Mouse (Mus musculus) hindbrain, embryonic 12.5 days (tissue): ENCODE data around the gene Sdk2. TPM values are rescaled to one million over a fixed set of nuclear protein-coding genes. Genes with fewer than 3 reads are reported as not detected.
A peak's percentile ranks its signal among the peaks of the same experiment; 100 is the strongest.

Experiments
- ATAC-seq: fragments of 200-750 bp; cut with Nextera tagmentation; 2 replicates; pipeline ENCODE4 v1.8.0; 2017; ENCODE audit warnings: moderate TSS enrichment; ENCODE audit not compliant: low FRiP score
- H3K27ac ChIP-seq: fragments of 300-500 bp; sonication (generic); 2 replicates; pipeline ENCODE4 v1.5.1; 2016; ENCODE audit warnings: mild to moderate bottlenecking
- H3K27me3 ChIP-seq: fragments of 300-500 bp; sonication (generic); 2 replicates; pipeline ENCODE4 v1.6.1; 2016; ENCODE audit warnings: mild to moderate bottlenecking
- H3K36me3 ChIP-seq: fragments of 300-500 bp; sonication (generic); 2 replicates; pipeline ENCODE4 v1.6.1; 2016; ENCODE audit warnings: mild to moderate bottlenecking
- H3K4me1 ChIP-seq: fragments of 300-500 bp; sonication (generic); 2 replicates; pipeline ENCODE4 v1.6.1; 2016
- H3K4me2 ChIP-seq: fragments of 300-500 bp; sonication (generic); replicated peaks from 2 replicates; pipeline ENCODE4 v1.6.1; 2016; ENCODE audit warnings: mild to moderate bottlenecking
- H3K4me3 ChIP-seq: fragments of 300-500 bp; sonication (generic); 2 replicates; pipeline ENCODE4 v1.5.1; 2016; ENCODE audit warnings: mild to moderate bottlenecking
- H3K9ac ChIP-seq: fragments of 300-500 bp; sonication (generic); 2 replicates; pipeline ENCODE4 v1.6.1; 2016; ENCODE audit warnings: mild to moderate bottlenecking, moderate library complexity
- H3K9me3 ChIP-seq: fragments of 300-500 bp; sonication (generic); replicated peaks from 2 replicates; pipeline ENCODE4 v1.6.1; 2016; ENCODE audit warnings: mild to moderate bottlenecking
- WGBS: fragments of 180-500 bp; shearing (Covaris S2); methylation state at CpG from one replicate; pipeline ENCODE4 v1.1.7; 2016; 5-methylcytosine and 5-hydroxymethylcytosine counted together
- polyA plus RNA-seq: library from polyadenylated mRNA; unstranded; fragments of >200 nt; fragmentation: Nextera tagmentation; extraction: Ambion mirVana; gene quantifications from 2 replicates; pipeline ENCODE4 v1.2.1, GENCODE M21; 2016

The Sdk2 gene
- polyA plus RNA-seq, 1 experiment from 2014 or later = 7.1 TPM

DNA sequence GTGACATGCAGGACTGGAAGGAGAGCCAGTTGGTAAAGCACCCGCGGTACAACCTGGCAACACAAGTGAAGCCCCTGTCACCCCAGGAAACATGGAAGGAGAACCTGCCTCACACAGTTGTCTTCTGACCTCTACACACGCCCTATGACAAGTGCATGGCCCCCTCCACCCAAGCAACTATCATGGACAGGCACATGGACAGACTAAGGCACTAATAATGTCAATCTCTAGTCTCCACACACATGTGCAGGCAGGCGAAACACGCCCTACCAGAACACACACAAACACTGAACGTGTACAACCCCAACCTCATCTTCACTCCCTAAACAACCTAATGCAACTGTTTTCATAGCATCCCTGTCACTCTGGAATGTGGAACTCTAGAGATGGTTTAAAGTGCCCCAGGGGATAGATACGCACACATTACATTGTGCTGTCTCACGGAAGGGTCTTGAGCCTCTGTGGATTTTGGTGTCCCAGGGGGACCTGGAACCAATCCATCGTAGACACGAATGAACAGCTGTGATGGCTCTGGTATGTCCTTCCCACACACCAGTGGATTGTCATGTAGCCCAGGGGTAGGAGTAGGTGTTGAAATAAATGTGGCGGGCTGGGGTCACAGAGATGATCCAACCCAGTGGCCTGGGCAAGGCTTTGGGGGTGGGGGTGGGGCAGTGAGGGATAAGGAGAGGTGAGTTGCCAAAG, 329.8 kb downstream of the Sdk2 start:
- Histone ChIP-seq H3K9me3 (no peaks in the 10 kb centered on the region), H3K4me2 (no peak overlapping the region), H3K27ac (no peak overlapping the region), H3K36me3 (peaks cover 16% of the 10 kb centered on the region; the same call in 1 of the 2 replicates), H3K4me3 (no peak overlapping the region), H3K27me3 (no peaks in the 10 kb centered on the region), H3K4me1 (peaks cover 75% of the 10 kb centered on the region), H3K9ac (no peak overlapping the region)
- ATAC-seq = no peak
- 82% methylated on average over 11 of the region's 11 CpGs for WGBS

DNA sequence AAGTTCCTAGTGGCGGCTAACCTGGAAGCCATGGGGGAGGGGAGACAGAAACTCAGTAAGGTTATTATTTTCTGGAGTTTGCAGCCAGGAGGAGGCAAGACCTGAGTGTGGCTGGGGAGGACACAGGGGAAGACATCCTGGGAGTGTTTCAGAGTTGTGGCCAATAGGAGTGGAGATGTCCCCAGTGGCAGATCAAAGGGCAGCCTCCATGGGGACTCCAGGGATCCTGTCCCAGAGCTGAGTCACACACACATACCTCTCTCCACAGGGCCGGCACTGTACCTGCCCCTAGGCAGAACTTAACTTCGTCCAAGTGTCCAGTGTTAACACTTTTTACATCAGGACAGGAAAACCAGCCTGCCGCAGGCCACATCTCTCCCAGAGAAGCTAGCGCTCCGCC, 331.7 kb downstream of the Sdk2 start:
- WGBS = 70% methylated on average over 6 of the region's 6 CpGs
- Histone ChIP-seq H3K4me2 (no peak overlapping the region), H3K4me1 (peaks cover 76% of the 10 kb centered on the region), H3K9ac (no peak overlapping the region), H3K27ac (no peak overlapping the region), H3K36me3 (0 out of 2 replicates have a peak, but pooled peaks cover 7% of the 10 kb centered on the region), H3K4me3 (no peak overlapping the region), H3K27me3 (no peaks in the 10 kb centered on the region), H3K9me3 (no peaks in the 10 kb centered on the region)
- no peak for ATAC-seq

DNA sequence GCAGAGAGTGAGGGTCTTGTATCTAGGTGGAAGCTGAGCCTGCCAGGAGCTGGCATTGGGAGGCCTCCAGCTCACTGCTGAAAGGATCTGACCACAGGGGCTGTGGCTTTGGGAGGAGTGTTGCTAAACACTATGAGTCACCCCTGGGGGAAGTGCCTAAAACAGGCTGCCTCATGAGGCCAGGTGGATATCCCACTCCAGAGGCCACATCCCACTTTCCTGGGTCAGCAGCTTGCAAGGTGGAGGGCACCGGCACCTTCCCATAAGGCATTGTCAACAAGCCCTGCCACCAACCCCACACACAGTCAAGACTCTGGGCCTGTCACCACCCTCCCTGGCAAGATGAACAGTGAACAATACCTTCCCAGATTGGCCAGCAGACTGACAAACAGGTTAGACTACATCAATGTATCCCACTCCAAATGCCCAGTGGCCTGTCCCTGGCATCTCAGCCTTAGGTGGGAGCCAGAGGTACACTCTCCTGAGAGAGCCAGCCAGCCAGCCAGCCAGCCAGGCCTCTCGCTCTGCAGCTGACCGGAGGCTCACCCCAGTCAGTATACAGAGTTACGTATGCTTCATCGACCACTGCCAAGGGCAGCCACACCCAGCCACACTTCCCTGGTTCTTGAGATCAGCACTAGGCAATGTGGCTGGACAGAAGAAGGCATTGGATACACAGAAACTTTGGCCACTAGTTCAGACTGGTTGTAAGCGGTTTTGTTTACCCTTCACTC, 333.0 kb downstream of the Sdk2 start:
- WGBS = 60% methylated on average over 6 of the region's 6 CpGs
- no peak overlapping the region for H3K27ac ChIP-seq
- peaks cover 8% of the 10 kb centered on the region for H3K36me3 ChIP-seq
- no peaks in the 10 kb centered on the region for H3K9me3 ChIP-seq
- H3K4me1 ChIP-seq = peaks cover 76% of the 10 kb centered on the region
- ATAC-seq = 0 out of 2 replicates have a peak, but pooled peaks have one; percentile 28
- H3K4me3 ChIP-seq = no peak overlapping the region
- no peak overlapping the region for H3K4me2 ChIP-seq
- H3K9ac ChIP-seq = no peak overlapping the region
- H3K27me3 ChIP-seq = no peaks in the 10 kb centered on the region

DNA sequence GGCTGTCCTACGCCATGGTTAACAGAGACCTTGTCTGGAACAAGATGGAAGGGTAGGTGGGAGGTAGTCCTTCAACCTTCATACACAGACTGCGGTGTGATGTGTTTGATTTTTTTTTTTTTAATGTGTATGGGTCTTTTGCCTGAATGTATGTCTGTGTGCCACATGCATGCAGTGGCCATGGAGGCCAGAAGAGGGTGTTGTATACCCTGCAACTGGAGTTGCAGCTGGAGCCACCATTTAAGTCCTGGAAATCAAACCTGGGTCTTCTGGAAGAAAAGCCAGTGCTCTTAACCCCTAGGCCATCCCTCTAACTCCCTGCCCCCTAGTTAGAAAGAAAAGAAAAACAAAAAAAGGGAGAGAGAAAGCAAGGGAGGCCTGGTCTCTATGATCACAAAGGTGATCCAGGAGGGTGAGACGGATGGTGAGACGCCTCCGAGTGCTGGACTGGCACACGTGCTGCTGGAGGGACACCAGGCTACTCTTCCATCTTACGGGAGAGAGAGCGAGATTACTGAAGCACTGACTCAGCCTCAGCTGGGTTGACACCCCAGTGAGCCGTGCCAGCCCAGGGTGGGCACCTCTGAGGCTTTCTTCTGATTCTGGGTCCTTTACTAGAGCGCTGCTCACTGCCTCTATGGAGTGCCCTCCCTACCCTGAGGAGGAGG, 334.8 kb downstream of the Sdk2 start:
- no peak overlapping the region for H3K4me3 ChIP-seq
- ATAC-seq = no peak
- H3K36me3 ChIP-seq = peaks cover 25% of the 10 kb centered on the region
- H3K27me3 ChIP-seq = no peaks in the 10 kb centered on the region
- 92% methylated on average over 10 of the region's 10 CpGs for WGBS
- no peak overlapping the region for H3K27ac ChIP-seq
- H3K4me2 ChIP-seq = no peak overlapping the region
- peaks cover 69% of the 10 kb centered on the region for H3K4me1 ChIP-seq
- no peak overlapping the region for H3K9ac ChIP-seq
- H3K9me3 ChIP-seq = no peaks in the 10 kb centered on the region

DNA sequence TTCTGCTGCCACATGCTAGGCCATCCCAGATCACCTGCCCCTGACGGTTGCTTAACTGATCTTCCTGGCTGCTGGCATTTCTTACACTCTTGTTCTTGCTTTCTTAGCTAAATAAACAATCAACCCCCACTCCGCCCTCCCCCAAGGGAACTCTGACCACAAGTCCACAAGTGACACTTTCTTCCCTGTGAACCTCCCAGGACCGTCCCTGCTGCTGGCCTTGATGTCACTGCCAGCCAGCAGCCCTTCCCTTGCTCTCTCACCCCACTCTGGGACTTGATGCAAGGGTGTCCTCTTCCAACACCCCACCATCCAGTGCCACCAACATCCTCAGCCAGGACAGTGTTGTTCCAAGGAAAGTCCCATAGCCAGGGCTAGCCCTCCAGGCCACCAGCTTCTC, 336.0 kb downstream of the Sdk2 start:
- Histone ChIP-seq H3K9ac (no peak overlapping the region), H3K36me3 (peaks cover 36% of the 10 kb centered on the region), H3K4me3 (no peak overlapping the region), H3K27ac (no peak overlapping the region), H3K9me3 (no peaks in the 10 kb centered on the region), H3K4me1 (peaks cover 68% of the 10 kb centered on the region), H3K4me2 (no peak overlapping the region), H3K27me3 (no peaks in the 10 kb centered on the region)
- ATAC-seq = no peak
- WGBS = 68% methylated on average over 3 of the region's 3 CpGs

DNA sequence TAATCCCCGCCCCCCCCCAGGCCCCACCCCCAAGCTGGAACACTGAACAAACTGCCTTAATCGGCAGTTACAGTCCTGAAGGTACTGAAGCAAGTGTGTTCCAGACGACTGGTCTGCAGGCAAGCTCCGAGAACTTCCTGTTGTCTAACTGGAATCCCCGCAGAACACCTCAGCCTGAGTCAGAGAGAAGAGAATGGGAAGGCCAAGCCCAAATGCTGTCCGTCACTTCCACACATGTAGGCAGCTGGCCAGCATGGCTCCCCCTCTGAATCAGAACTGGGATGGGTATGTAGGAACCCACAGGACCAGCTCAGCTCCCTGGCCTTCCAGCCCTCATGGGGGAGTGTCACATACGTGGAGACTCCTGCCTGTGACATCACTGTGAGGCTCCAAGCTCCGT, 336.9 kb downstream of the Sdk2 start:
- Histone ChIP-seq H3K9ac (no peak overlapping the region), H3K36me3 (peaks cover 42% of the 10 kb centered on the region), H3K27ac (no peak overlapping the region), H3K9me3 (no peaks in the 10 kb centered on the region), H3K4me1 (peaks cover 65% of the 10 kb centered on the region), H3K27me3 (no peaks in the 10 kb centered on the region), H3K4me2 (no peak overlapping the region), H3K4me3 (no peak overlapping the region)
- no peak for ATAC-seq
- WGBS = 69% methylated on average over 8 of the region's 8 CpGs

DNA sequence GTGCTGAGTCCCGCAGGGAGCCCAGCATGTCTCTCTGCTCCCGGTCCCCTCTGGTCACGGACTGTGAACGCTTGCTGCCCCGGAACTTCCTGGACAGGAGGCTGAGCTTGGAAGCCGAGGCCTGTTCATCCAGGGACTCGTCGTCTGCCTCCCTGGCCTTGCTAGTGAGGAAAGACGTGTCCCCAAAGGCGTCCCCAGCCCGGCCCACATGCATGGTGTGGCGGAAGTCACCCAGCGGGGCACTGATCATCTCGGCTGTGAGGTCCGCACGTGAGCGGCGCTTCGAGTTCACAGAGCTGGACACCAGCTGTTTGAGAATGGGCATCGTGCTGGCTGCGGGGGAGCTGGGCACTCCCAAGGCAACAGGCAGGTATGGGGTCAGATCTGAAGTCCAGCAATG, 337.6 kb downstream of the Sdk2 start:
- H3K36me3 ChIP-seq = peaks cover 46% of the 10 kb centered on the region
- H3K4me2 ChIP-seq = no peak overlapping the region
- H3K27me3 ChIP-seq = no peaks in the 10 kb centered on the region
- H3K9ac ChIP-seq = no peak overlapping the region
- H3K4me3 ChIP-seq = no peak overlapping the region
- ATAC-seq = no peak
- peaks cover 60% of the 10 kb centered on the region for H3K4me1 ChIP-seq
- WGBS = 71% methylated on average over 21 of the region's 21 CpGs
- H3K27ac ChIP-seq = no peak overlapping the region
- H3K9me3 ChIP-seq = no peaks in the 10 kb centered on the region

DNA sequence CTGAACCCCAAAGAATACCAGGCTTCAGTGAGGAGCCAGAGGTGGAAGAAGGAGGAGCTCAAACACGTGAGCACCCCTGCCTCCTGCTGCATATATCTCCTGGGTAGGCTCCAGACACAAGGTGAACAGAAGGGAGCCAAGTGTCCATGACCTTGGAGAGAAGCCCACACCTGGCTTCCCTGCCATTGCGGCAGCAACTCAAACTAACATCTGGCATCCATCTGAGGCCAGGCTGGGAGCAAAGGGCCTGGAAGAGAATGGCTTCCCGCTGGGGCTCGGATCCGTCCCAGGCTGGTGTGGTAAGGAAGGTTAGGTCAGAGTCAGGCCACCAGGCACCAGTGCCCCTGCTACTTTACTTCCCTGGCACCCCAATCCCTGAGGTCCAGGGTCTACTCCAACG, 338.9 kb downstream of the Sdk2 start:
- 63% methylated on average over 6 of the region's 6 CpGs for WGBS
- Histone ChIP-seq H3K4me2 (no peak overlapping the region), H3K9me3 (no peaks in the 10 kb centered on the region), H3K27ac (no peak overlapping the region), H3K27me3 (no peaks in the 10 kb centered on the region), H3K4me3 (no peak overlapping the region), H3K36me3 (peaks cover 46% of the 10 kb centered on the region), H3K4me1 (peaks cover 48% of the 10 kb centered on the region), H3K9ac (no peak overlapping the region)
- no peak for ATAC-seq

DNA sequence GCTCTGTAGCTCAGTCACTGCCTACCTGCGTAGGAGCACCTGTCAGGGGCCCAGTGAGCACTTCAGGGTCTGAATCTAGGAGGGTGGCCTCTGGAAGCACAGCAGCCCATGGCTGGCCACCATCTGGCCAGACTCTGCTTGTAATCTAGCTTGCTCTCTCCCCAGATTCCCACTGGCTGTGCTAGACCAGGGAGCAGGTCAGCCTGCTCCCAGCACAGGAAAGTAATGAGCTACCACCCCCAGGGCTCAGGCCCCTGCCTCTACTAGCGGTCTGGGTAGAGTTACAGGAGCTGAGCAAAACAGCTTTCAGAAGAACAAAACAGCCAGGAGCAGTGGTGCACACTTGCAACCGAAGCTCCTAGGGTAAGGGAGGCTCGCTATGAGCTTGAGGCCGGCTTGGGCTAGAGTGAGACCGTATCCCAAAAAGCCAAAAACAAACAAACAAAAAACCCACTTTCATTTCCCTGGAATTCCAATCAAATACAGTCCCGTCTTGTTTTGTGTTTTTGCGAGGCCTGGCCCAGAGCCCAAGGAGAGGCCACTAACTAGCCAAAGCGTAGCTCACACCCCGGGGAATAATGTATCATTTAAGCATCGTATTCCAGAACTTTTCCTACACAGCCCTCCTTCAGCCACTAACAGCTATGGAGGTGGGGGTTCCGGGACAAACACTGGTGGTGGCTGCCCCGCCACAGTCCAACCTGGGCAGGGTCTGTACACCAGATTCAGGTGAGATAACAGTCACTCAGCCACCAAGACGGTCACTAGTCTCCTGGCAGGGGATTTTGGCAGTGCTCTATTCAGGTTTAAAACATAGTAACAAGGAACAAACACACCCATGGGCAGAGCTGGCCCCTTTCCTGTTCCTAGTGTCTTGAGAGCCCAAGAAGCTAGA, 339.6 kb downstream of the Sdk2 start:
- Histone ChIP-seq H3K4me1 (peaks cover 46% of the 10 kb centered on the region), H3K9me3 (no peaks in the 10 kb centered on the region), H3K9ac (no peak overlapping the region), H3K4me3 (no peak overlapping the region), H3K4me2 (no peak overlapping the region), H3K27me3 (no peaks in the 10 kb centered on the region), H3K27ac (0 out of 2 replicates have a peak overlapping the region, but pooled peaks have one; percentile 12), H3K36me3 (peaks cover 46% of the 10 kb centered on the region)
- no peak for ATAC-seq
- 82% methylated on average over 14 of the region's 14 CpGs for WGBS
